Mouse (Mus musculus) stomach, postnatal 0 days (tissue): Measurements from ENCODE around the gene Ywhab.

Experiments used
- CTCF ChIP-seq: IDR thresholded peaks from 2 replicates; pipeline ENCODE4 v1.5.1; 2016; ENCODE audit warnings: antibody characterized with exemption, low read depth, mild to moderate bottlenecking, moderate library complexity
- EP300 ChIP-seq: optimal IDR thresholded peaks from 2 replicates; pipeline ENCODE3; 2016; ENCODE audit warnings: antibody characterized with exemption

GRCm38 (mm10) chr2:164047197-164047690, 52.5 kb downstream of the Ywhab start:
- TF ChIP-seq CTCF (no peak), EP300 (no peak)
